Mouse (Mus musculus) hindbrain, embryonic 13.5 days (tissue): ENCODE measurements at regions not wholly inside any gene's neighbourhood (a gene's known extent, or its start where the extent isn't known, plus 50 kb on each side); places are given as distances from the start of the nearest gene placed in this dataset.

Experiments used
- ATAC-seq: fragments of 200-750 bp; cut with Nextera tagmentation; 2 replicates; pipeline ENCODE4 v1.8.0; 2017; ENCODE audit warnings: moderate TSS enrichment; ENCODE audit not compliant: low FRiP score
- H3K27ac ChIP-seq: fragments of 300-500 bp; sonication (generic); 2 replicates; pipeline ENCODE4 v1.5.1; 2015; ENCODE audit warnings: inconsistent platforms, mild to moderate bottlenecking, moderate library complexity
- H3K27me3 ChIP-seq: fragments of 300-500 bp; sonication (generic); 2 replicates; pipeline ENCODE4 v1.6.1; 2015; ENCODE audit warnings: mild to moderate bottlenecking, inconsistent platforms
- H3K36me3 ChIP-seq: fragments of 300-500 bp; sonication (generic); 2 replicates; pipeline ENCODE4 v1.6.1; 2015; ENCODE audit warnings: mild to moderate bottlenecking, inconsistent platforms
- H3K4me1 ChIP-seq: fragments of 300-500 bp; sonication (generic); replicated peaks from 2 replicates; pipeline ENCODE4 v1.6.1; 2015; ENCODE audit warnings: inconsistent platforms
- H3K4me2 ChIP-seq: fragments of 300-500 bp; sonication (generic); 2 replicates; pipeline ENCODE4 v1.6.1; 2015; ENCODE audit warnings: inconsistent platforms, mild to moderate bottlenecking, moderate library complexity
- H3K4me3 ChIP-seq: fragments of 300-500 bp; sonication (generic); 2 replicates; pipeline ENCODE4 v1.5.1; 2015; ENCODE audit warnings: mild to moderate bottlenecking, inconsistent platforms
- H3K9ac ChIP-seq: fragments of 300-500 bp; sonication (generic); 2 replicates; pipeline ENCODE4 v1.6.1; 2015; ENCODE audit warnings: mild to moderate bottlenecking, inconsistent platforms
- H3K9me3 ChIP-seq: fragments of 300-500 bp; sonication (generic); 2 replicates; pipeline ENCODE4 v1.6.1; 2016; ENCODE audit warnings: inconsistent platforms
- WGBS: fragments of 180-500 bp; shearing (Covaris S2); methylation state at CpG from one replicate; pipeline ENCODE4 v1.1.7; 2015; 5-methylcytosine and 5-hydroxymethylcytosine counted together

- WGBS, result 41% methylated on average over 2 of the region's 2 CpGs
- ATAC-seq, result no peak
- Histone ChIP-seq H3K9ac (no peak overlapping the region), H3K27ac (no peak overlapping the region), H3K27me3 (peaks cover 17% of the 10 kb centered on the region), H3K4me3 (no peak overlapping the region), H3K36me3 (no peaks in the 10 kb centered on the region), H3K9me3 (no peaks in the 10 kb centered on the region), H3K4me1 (peaks cover 13% of the 10 kb centered on the region; the same call in 1 of the 2 replicates), H3K4me2 (no peak overlapping the region)
Observed at GRCm38 (mm10) chr6:100110981-100111660, 176.2 kb downstream of the Rybp start.

GRCm38 (mm10) chr6:100109979-100110378 lies 177.3 kb downstream of the Rybp start:
- Histone ChIP-seq H3K4me3 (no peak overlapping the region), H3K27ac (no peak overlapping the region), H3K9ac (no peak overlapping the region), H3K9me3 (no peaks in the 10 kb centered on the region), H3K36me3 (no peaks in the 10 kb centered on the region), H3K4me2 (no peak overlapping the region), H3K4me1 (peaks cover 13% of the 10 kb centered on the region; the same call in 1 of the 2 replicates), H3K27me3 (peaks cover 17% of the 10 kb centered on the region)
- 84% methylated on average over 7 of the region's 7 CpGs for WGBS
- no peak for ATAC-seq

- peaks cover 21% of the 10 kb centered on the region for H3K27me3 ChIP-seq
- no peak for ATAC-seq
- no peak overlapping the region for H3K4me2 ChIP-seq
- peaks cover 13% of the 10 kb centered on the region; the same call in 1 of the 2 replicates for H3K4me1 ChIP-seq
- H3K4me3 ChIP-seq, result no peak overlapping the region
- WGBS, result 64% methylated on average over 3 of the region's 3 CpGs
- no peaks in the 10 kb centered on the region for H3K9me3 ChIP-seq
- H3K36me3 ChIP-seq, result no peaks in the 10 kb centered on the region
- no peak overlapping the region for H3K9ac ChIP-seq
- H3K27ac ChIP-seq, result no peak overlapping the region
Observed at GRCm38 (mm10) chr6:100109351-100109750, 177.9 kb downstream of the Rybp start.

- no peak overlapping the region for H3K4me2 ChIP-seq
- H3K27ac ChIP-seq, result no peak overlapping the region
- H3K9me3 ChIP-seq, result no peaks in the 10 kb centered on the region
- H3K4me1 ChIP-seq, result 0 out of 2 replicates have a peak, but pooled peaks cover 10% of the 10 kb centered on the region
- no peak for ATAC-seq
- 78% methylated on average over 3 of the region's 3 CpGs for WGBS
- H3K9ac ChIP-seq, result no peak overlapping the region
- H3K4me3 ChIP-seq, result no peak overlapping the region
- H3K36me3 ChIP-seq, result no peaks in the 10 kb centered on the region
- H3K27me3 ChIP-seq, result peaks cover 24% of the 10 kb centered on the region
Observed at GRCm38 (mm10) chr6:100107508-100107907, 179.8 kb downstream of the Rybp start.

- Histone ChIP-seq H3K9me3 (no peaks in the 10 kb centered on the region), H3K9ac (no peak overlapping the region), H3K27me3 (peaks cover 27% of the 10 kb centered on the region), H3K4me3 (no peak overlapping the region), H3K4me1 (0 out of 2 replicates have a peak, but pooled peaks cover 10% of the 10 kb centered on the region), H3K4me2 (no peak overlapping the region), H3K27ac (no peak overlapping the region), H3K36me3 (no peaks in the 10 kb centered on the region)
- ATAC-seq, result no peak
- 91% methylated on average over 5 of the region's 5 CpGs for WGBS
Observed at GRCm38 (mm10) chr6:100107066-100107465, 180.2 kb downstream of the Rybp start.

GRCm38 (mm10) chr6:100100565-100101133 lies 186.6 kb downstream of the Rybp start:
- ATAC-seq, result no peak
- WGBS, result 87% methylated on average over 4 of the region's 4 CpGs
- H3K36me3 ChIP-seq, result no peaks in the 10 kb centered on the region

GRCm38 (mm10) chr6:100096393-100097125 lies 190.7 kb downstream of the Rybp start:
- H3K4me2 ChIP-seq, result no peak overlapping the region
- no peak for ATAC-seq
- 79% methylated on average over 13 of the region's 13 CpGs for WGBS

More at GRCm38 (mm10) chr6:100100565-100101133, 186.6 kb downstream of the Rybp start:
- no peaks in the 10 kb centered on the region for H3K4me1 ChIP-seq
- H3K4me3 ChIP-seq, result no peak overlapping the region
- H3K9ac ChIP-seq, result no peak overlapping the region
- H3K27ac ChIP-seq, result no peak overlapping the region
- H3K4me2 ChIP-seq, result no peak overlapping the region
- no peaks in the 10 kb centered on the region for H3K9me3 ChIP-seq
- H3K27me3 ChIP-seq, result peaks cover 27% of the 10 kb centered on the region

GRCm38 (mm10) chr6:100094653-100095217 lies 192.6 kb downstream of the Rybp start:
- H3K36me3 ChIP-seq, result no peaks in the 10 kb centered on the region
- H3K9ac ChIP-seq, result no peak overlapping the region
- H3K27me3 ChIP-seq, result peaks cover 7% of the 10 kb centered on the region; the same call in 1 of the 2 replicates
- no peak for ATAC-seq
- 95% methylated on average over 6 of the region's 6 CpGs for WGBS
- no peak overlapping the region for H3K4me3 ChIP-seq
- H3K4me2 ChIP-seq, result no peak overlapping the region
- H3K27ac ChIP-seq, result no peak overlapping the region
- H3K9me3 ChIP-seq, result no peaks in the 10 kb centered on the region
- no peaks in the 10 kb centered on the region for H3K4me1 ChIP-seq

More at GRCm38 (mm10) chr6:100096393-100097125, 190.7 kb downstream of the Rybp start:
- Histone ChIP-seq H3K4me1 (no peaks in the 10 kb centered on the region), H3K9ac (no peak overlapping the region), H3K27ac (no peak overlapping the region), H3K27me3 (peaks cover 17% of the 10 kb centered on the region), H3K9me3 (no peaks in the 10 kb centered on the region), H3K36me3 (no peaks in the 10 kb centered on the region), H3K4me3 (no peak overlapping the region)

- ATAC-seq, result no peak
- H3K4me2 ChIP-seq, result no peak overlapping the region
- 70% methylated on average over 8 of the region's 8 CpGs for WGBS
Observed at GRCm38 (mm10) chr6:100092870-100093269, 194.4 kb downstream of the Rybp start.

GRCm38 (mm10) chr6:100091815-100092214 lies 195.5 kb downstream of the Rybp start:
- WGBS, result 78% methylated on average over 3 of the region's 3 CpGs
- Histone ChIP-seq H3K4me3 (no peak overlapping the region), H3K27ac (no peak overlapping the region), H3K4me1 (0 out of 2 replicates have a peak, but pooled peaks cover 3% of the 10 kb centered on the region), H3K36me3 (no peaks in the 10 kb centered on the region), H3K4me2 (no peak overlapping the region), H3K9me3 (no peaks in the 10 kb centered on the region), H3K27me3 (peaks cover 11% of the 10 kb centered on the region; the same call in 1 of the 2 replicates), H3K9ac (no peak overlapping the region)
- no peak for ATAC-seq

More at GRCm38 (mm10) chr6:100092870-100093269, 194.4 kb downstream of the Rybp start:
- H3K4me3 ChIP-seq, result no peak overlapping the region
- peaks cover 11% of the 10 kb centered on the region; the same call in 1 of the 2 replicates for H3K27me3 ChIP-seq
- no peak overlapping the region for H3K9ac ChIP-seq
- no peaks in the 10 kb centered on the region for H3K9me3 ChIP-seq
- no peak overlapping the region for H3K27ac ChIP-seq
- H3K4me1 ChIP-seq, result no peaks in the 10 kb centered on the region
- H3K36me3 ChIP-seq, result no peaks in the 10 kb centered on the region

GRCm38 (mm10) chr6:100088576-100088975 lies 198.7 kb downstream of the Rybp start:
- 60% methylated on average over 4 of the region's 4 CpGs for WGBS
- Histone ChIP-seq H3K4me1 (0 out of 2 replicates have a peak, but pooled peaks cover 3% of the 10 kb centered on the region), H3K27ac (no peak overlapping the region), H3K36me3 (no peaks in the 10 kb centered on the region), H3K4me2 (no peak overlapping the region), H3K4me3 (no peak overlapping the region), H3K9me3 (peaks cover 5% of the 10 kb centered on the region), H3K9ac (no peak overlapping the region), H3K27me3 (peaks cover 7% of the 10 kb centered on the region; the same call in 1 of the 2 replicates)
- no peak for ATAC-seq

GRCm38 (mm10) chr6:100086807-100087206 lies 200.5 kb downstream of the Rybp start:
- no peaks in the 10 kb centered on the region for H3K36me3 ChIP-seq
- no peak overlapping the region for H3K9ac ChIP-seq
- 0 out of 2 replicates have a peak, but pooled peaks cover 4% of the 10 kb centered on the region for H3K27me3 ChIP-seq
- no peak for ATAC-seq
- peaks cover 5% of the 10 kb centered on the region for H3K9me3 ChIP-seq
- no peak overlapping the region for H3K27ac ChIP-seq
- WGBS, result 80% methylated on average over 7 of the region's 7 CpGs
- H3K4me2 ChIP-seq, result no peak overlapping the region
- 0 out of 2 replicates have a peak, but pooled peaks cover 3% of the 10 kb centered on the region for H3K4me1 ChIP-seq
- H3K4me3 ChIP-seq, result no peak overlapping the region
